Mouse (Mus musculus) urinary bladder, postnatal 4 days (tissue): ENCODE results near the gene Ranbp17.
A peak's percentile ranks its signal among the peaks of the same experiment; 100 is the strongest.
"Not testable (repeated sequence)": the region's sequence is repeated elsewhere in the genome, so short reads cannot be mapped to it uniquely, and the experiment has no call there.

Experiments
- DNase-seq, 2 experiments: peaks; one replicate each; pipeline ENCODE4 v3.0.0; 2021 to 2022; ENCODE audit warnings: low spot score in 2 of 2

Gene Ranbp17

DNA sequence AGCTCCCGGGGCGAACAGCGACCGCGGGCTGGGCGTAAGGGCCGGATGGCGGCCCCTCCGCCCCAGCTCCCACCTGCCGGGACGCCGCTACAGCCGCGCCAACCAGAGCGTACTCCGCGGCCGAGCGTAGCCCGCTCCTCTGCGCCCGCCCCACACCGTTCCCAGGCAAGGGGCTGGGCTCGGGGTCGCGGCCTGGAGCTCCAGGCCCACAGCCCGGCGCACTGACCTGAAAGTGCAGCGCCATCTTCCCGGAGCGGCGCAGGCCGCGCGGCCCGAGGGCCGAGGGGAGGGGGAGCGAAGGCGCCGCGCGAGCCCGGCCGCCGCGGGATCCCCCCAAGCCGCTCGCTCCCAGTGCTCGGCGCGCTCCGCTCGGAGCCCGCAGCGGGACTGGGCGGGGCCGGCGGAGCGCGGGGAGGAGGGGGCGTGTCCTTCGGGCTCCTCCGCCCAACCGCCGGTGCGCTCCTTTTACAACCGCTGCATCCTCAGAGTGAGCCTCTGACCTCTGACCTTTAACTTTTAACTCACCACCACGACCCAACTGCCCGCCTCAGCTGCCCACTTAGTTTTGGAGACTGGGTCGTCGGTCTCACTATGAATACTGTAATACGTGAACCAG, at the start of gene Ranbp17:
Gene Ranbp17, minus strand, starts transcription at position 371 of the 616 bp plus-strand sequence.
- DNase-seq, result peak; percentile 30 to 66

DNA sequence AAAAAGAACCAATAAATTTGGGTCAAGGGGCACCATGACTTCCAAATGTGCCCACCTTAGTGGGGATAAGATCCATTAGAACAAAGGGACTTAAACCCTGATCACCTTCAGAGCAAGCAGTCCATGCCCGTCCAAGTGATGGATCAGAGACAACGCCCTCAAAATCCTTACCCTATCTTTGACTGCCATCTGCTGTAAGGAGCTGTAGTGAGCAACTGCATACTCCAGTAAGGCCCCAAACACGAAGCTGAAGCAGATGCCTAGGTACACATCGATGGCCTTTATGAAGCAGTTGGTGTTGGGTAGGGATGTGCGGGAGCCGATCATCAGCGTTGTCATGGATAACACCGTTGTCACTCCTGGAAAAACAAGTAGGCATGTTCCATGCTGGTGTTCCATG, 40.6 kb upstream of the Ranbp17 start:
- no peak for DNase-seq

DNA sequence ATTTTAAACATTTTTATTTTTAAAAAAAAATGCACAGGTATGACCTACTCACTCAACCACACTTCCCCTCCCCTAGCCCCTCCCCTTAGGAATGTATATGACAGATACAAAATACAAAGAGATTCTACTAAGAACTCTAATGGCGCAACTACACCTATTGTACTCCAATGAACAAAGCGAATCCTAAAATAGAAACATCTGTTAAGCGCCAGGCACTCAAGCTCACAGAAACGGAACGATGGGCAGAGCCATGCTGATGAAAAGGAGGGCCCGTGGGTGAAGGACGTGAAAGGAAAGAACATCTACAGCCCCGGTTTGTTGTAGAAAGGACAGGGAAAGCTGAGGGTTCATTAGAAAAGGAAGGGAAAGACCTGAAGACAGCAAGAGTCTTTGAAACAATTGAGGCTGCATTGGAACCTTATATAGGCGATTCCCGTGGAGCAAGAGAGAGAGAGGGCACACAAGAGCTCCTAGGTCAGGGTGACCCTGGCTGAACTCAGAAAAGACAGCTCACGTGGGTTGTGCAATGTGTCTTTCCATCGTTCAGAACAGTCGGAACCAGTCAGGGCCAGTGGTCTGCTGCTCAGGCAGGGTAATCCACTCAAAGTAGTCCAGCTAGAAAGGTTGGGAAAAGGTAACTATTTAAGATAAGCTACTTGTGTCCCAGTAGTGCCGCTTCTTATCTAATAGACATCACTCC, 37.5 kb upstream of the Ranbp17 start:
- DNase-seq, result no peak

DNA sequence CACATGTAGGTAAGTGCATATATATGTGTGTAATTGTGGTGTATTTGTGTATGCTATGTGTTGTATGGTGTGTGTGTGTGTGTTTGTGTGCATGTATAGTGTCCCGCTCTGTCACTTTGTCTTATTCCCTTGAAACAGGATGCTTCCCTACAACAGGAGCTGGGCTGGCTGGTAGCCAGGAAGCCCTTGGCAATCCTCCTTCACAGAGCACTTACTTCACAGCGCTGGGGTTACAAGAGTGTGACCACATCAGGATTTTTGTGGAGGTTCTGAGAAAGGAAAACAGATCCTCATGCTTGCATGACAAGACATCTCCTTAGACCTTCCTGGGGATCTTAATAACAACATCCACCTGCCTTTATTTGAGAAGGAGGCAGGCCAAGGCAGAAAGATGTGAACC, 33.8 kb upstream of the Ranbp17 start:
- DNase-seq, result no peak

DNA sequence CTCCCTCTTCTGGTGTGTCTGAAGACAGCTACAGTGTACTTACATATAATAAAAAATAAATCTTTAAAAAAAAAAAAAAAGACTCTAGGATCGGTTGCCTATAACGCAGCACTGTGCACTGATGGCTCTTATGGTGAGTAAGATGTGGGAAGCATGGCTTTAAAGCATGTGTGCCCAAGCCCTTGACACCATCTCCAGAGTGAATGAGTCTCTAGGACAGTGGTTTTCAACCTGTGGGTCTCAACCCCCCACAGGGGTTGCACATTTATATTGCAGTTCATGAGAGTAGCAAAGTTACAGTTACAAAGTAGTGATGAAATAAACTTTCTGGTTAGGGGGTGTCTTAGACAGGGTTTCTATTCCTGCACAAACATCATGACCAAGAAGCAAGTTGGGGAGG, 31.4 kb upstream of the Ranbp17 start:
- DNase-seq, result no peak

GRCm38 (mm10) chr11:33544121-33544520, 30.6 kb upstream of the Ranbp17 start:
- DNase-seq, result no peak

DNA sequence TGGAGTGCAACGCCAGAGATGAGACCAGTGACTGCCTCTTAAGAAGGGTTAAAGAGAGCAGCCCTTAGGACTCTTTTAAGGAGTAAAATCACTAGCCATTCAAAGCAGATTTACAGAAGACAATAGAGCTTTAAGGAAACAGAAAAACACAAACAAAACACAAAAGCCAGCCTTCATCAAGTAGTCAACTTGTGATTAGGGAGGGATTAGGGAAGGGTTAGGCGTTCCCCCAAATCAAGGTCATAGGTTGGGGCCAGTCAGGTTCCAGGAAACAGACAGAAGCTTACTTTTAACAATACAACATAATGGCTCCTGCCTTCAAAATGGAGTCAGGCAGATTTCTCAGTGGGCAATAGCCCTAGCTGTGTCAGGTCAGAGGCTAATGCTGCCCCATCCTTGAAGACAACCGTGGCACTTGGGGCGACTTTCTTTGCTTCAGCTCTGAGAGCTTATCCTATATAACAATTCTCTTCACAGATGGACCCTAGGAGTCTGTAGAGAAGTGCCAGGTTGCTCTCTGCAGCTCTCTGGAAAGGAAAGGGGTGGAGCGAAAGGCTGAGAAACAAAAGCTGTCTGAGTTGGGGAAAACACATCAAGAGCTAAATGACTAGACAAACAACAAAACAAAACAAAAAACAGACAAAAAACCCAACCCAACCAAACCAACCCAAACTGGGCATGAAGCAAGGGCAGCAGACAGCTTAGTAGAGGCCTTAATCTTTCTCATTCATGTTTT, 24.0 kb upstream of the Ranbp17 start:
- no peak for DNase-seq

DNA sequence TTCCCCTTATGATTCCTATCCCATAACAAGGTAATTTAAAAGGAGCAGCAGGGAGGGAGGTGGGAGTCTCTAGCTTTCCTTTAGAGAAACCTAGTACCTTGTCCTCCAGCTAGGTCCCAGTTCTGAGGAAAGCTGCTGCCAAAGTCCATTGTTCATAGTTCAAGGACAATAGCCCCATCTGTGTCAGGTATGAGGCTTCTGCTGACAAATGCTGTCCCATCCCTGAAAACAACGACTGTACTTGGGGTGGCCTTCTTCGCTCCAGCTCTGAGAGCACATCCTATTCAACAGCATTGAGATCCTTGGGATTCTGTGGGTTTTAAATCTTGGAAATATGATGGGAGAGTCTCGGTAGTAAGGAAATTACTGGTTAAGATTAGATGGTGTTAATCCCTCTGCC, 23.1 kb upstream of the Ranbp17 start:
- no peak for DNase-seq

DNA sequence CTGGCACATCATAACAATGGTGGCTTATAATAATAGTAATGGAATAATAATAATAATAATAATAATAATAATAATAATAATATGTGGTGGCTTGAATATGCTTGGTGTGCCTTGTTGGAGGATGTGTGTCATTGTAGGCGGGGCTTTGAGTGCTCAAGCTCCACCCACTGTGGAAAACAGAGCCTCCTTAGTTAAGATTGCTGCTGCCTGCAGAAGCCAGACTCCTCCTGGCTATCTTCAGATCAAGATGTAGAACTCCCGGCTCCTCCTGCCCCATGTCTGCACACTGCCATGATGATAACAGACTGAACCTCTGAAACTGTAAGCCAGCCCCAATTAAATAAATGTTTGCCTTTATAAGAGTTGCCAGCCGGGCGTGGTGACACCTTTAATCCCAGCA, 21.0 kb upstream of the Ranbp17 start:
- no peak for DNase-seq

- no peak for DNase-seq
Observed at GRCm38 (mm10) chr11:33533577-33533976, 20.0 kb upstream of the Ranbp17 start.

DNA sequence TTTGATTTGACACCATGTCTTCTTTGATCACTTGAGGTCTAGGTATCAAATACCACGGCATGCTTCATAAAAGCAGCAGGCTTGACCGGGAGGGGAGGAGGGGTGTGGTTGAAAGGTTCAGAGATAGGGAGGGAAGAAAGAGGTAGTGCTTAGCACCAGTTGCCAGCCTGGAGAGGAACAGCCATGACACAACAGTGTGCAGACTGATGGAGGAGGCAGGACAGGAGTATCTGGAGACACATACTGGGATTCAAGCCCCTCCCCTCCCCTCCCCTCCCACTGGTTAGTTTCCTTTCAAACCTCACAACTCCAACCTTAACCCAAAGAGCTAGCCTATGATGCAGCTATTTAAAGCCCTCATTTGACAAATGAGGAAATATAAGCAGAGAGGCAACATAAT, 16.0 kb upstream of the Ranbp17 start:
- no peak for DNase-seq

GRCm38 (mm10) chr11:33512854-33513375, 631 bp downstream of the Ranbp17 start:
- DNase-seq, result peak; percentile 46 to 66

- no peak for DNase-seq
Observed at GRCm38 (mm10) chr11:33509401-33509800, 4.1 kb downstream of the Ranbp17 start.

- DNase-seq, result no peak
Observed at GRCm38 (mm10) chr11:33485746-33486145, 27.8 kb downstream of the Ranbp17 start.

DNA sequence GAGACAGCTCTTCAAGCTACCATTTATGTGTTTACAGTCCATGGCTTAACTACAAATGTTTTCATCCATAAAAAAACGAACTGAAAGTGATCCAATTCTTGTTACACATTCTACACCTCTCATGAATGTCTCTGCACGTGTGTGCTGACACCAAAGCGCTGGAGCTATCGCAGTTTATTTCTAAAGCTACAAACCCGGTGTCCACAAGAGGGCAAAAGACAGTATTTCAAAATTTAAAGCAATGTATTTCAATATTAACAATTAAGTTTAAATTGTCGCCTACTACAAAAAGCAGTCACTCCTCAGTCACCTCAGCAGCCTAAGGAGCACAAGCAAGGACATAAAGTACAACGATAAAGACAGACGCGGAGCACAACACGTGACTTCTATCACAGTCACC, 33.1 kb downstream of the Ranbp17 start:
- DNase-seq, result no peak

GRCm38 (mm10) chr11:33479209-33479608, 34.3 kb downstream of the Ranbp17 start:
- no peak for DNase-seq

DNA sequence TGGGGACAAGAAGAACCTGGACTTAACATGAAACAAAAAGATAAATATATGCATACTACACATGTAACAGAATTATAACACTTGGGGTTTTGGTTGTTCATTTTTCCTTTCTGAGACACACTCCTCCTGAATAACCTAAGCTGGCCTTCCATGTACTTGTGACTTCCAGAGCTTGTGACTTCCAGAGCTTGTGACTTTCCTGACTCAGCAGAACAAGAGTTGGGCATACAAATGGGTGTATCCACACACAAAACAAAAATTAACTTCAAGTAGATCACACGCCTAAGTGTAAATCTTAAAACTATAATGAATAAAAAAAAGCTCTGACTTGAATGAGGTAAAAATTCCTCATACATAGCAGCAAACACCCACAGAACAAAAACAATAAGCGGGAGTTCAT, 36.9 kb downstream of the Ranbp17 start:
- DNase-seq, result no peak

DNA sequence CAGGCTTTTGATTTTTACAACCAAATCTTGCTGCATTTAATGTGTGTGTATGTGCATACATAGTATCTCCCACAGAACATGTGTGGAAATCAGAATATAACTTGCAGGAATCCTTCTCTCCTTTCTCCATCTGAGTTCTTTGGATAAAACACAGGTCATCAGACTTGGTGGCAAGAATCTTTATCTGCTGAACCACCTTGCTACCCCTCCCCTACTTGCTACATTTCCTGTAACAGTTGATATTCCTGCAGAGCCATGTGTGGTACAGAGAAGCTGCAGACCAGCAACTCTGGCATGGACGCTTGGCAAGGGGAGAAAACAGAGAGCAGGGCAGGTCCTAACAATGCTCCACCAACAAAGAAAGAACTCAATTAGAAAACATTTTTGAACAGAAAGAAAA, 52.4 kb downstream of the Ranbp17 start:
- no peak for DNase-seq

GRCm38 (mm10) chr11:33454069-33454468, 59.5 kb downstream of the Ranbp17 start:
- no peak for DNase-seq

DNA sequence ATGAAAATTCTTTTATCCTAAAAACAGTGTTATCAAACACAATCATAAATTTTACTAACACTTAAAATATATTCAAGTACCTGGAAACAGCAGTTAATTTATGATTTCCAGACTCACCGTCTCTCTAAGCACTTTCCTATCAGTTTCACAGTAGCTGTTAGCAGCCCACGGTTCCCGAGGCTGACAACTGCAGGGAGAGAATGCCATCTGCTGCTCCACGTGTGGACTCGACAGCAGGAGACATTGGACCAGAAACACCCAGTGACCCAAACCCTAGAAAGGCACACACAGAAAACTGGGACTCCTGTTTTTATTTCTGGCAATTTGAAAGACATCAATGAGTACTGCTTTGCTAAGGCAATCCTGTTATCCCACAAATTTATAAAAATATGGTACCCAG, 79.7 kb downstream of the Ranbp17 start:
- no peak for DNase-seq

DNA sequence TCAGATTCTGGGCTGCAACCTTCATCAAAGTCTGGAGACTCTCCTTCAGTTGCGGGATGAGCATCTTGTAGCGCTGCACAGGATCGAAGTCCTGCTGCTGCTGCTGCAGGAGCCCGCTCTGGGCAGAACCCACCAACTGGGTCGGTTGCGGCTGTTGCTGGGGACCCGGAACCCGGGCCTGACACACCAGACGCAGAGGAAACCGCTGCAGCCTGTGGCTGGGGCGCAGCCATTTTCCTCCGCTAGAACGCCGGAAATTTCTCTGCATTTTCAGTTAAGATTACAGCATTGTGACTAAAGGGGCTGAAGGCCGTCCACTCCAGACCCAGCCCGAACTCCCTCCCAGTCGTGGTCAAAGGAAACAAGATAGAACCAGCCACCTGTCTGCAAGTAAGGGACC, 85.3 kb downstream of the Ranbp17 start:
- DNase-seq, result not testable (repeated sequence)

DNA sequence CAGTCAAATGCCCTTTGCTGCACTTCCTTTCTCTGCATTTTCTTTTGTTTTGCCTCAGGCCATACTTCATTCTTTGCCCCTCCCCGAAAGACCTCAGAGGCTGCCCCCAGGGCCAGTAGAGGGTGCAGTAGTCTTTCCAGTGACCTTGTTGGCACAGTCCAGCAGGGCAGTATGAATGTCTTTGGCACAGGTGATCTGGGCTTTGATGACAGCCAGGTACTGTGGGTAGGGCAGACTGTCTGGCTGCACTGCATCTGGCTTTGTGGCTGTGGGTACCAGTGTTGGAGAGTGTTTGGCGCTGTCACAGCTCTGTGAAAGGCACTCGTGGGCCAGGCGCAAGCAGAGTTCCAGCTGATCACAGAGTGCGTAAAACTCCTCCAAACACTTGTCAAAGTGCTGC, 85.8 kb downstream of the Ranbp17 start:
- DNase-seq, result not testable (repeated sequence)

DNA sequence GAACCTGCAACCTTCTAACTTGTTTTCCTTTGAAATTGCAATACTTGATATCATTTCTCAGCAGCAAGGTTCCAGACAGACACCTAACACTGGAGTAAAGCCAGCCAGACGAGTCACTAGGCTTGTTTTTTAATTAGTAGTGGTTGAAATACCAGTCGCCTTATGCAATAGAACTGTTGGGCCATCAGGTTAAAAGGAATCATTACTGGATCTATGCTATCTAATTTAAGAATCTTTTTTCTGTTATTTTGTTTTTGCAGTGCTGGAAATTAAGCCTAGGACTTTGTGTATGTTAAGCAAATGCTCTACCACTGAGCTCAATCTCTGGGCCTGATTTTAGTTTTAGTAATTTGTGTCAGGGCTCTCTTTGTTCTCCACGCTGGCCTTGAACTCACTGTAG, 91.3 kb downstream of the Ranbp17 start:
- no peak for DNase-seq
